Mouse (Mus musculus) G1E-ER4 (cell line): ENCODE data around the gene Gtpbp3. TPM values are rescaled to one million over a fixed set of nuclear protein-coding genes. Genes with fewer than 3 reads are reported as not detected.

Experiments used
- GATA1 ChIP-seq: IDR thresholded peaks from one replicate; pipeline ENCODE4 v1.8.0; 2012; ENCODE audit warnings: low read length, inconsistent platforms
- polyA plus RNA-seq: library from polyadenylated mRNA; stranded (reverse); fragments of >175 nt; gene quantifications from 2 replicates; pipeline ENCODE4 v1.2.3, GENCODE M21; 2012

Gene Gtpbp3
- 40.9 and 51.0 TPM in 2 replicates for polyA plus RNA-seq

DNA sequence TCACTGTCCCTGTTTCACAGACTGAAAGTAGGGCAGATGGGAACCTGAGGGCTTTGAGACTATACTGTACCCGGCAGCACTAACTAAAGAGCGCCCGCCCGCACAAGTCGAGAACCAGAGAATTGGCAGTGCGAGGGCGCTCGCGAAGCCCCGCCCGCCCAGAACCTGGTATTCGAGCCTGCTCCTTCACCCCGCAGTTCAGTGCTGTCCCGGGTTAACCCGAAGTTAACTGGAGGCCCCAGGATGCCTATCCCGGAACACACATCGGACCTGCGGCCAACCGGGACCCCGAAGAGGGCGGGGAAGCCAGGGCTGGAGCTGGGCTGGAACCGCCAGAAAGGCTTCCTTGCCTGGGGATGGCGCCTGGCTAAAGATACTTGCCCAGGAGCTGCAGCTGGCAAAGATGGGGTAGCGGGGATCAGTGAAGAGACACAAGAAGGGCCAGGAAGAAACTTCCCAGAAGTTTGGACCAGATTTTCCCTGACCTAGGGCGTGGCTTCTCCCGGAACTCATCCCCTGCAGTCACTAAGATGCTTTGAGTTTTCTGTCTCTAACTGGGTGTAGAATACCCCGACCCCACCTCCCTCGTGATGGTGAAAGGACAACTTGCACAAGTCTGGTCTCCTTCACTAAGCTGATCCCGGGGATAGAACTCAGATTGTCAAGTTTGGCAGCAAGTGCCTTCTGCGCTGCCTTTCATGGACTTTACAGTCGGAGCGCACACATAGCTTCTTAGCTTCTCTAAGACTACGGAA is at the start of gene Gtpbp3:
Gene Gtpbp3, plus strand, starts transcription at position 413 of the 755 bp plus-strand sequence.
- no peak for TF ChIP-seq GATA1

DNA sequence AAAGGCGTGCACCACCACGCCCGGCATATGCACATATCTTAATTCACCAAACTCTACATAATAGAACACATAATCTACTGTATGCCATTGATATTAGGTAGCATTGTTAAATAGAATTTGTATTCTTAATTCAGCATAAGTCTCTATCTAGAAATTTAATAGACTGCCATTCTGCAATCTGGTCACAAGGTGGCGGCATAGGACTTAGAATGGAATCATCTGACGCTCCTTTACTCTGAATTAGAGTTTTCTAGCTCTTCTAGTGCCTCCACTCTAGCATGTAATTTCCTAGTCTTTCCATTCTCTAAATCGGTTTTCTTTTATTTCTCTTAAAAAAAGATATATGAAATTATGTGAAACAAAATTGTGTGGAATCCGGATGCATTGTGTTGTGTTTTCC is 46.5 kb upstream of the Gtpbp3 start:
- no peak for TF ChIP-seq GATA1

DNA sequence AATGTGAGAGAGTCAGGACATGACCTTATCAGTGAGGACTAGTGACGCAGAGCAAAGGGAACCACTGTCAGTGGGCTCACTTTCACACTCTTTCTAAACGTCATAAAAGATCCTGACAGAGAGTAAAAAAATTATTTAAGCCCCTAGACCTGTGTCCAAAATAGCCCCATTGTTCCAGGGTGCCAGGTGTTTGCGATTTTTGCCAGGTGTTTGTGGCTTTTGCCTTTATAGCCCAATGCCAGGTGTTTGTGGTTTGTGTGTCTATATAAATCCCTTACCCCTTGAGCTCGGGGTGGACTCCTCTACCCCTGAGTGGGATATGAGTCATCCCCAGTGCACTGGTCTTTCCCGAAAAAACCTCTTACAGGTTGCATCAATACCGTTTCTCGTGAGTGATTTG is 42.8 kb upstream of the Gtpbp3 start:
- TF ChIP-seq GATA1: no peak

DNA sequence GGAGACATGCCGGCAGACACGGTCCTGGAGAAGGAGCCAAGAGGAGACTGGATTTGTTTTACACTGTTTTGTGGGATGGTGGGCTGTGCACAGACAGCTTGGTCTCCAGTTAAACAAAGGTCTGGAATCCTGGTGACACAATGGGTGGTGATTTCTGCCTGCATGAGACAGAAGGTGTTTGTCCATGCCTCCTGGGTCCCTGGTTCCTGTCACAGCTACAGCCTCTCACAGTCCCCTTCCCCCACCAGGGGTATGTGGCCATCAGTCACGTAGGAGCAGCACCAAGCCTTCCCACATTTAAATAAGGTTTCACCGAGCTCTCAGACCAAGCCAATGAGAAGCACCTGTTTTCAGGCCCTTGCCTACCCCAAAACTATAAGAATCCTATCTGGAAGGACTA is 36.6 kb upstream of the Gtpbp3 start:
- TF ChIP-seq GATA1: no peak

DNA sequence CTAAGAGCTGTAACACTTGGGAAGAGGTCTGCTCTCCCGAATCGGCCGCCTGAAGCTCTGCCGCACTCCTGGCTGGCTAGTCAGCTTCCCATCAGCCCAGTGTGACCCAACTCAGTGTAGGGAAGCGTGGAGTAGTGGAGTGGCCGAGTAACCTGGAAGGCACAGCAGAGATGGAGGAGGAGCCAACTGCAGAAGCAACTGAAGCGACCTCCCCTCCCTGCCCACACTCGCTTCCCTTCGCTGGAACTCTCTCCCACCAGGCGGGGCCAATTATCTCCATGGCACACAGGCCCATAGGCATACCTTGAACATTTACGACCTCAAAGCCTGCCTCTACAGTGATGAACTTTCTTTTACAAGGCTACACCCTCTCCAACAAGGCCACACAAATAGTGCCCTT is 36.1 kb upstream of the Gtpbp3 start:
- no peak for TF ChIP-seq GATA1

DNA sequence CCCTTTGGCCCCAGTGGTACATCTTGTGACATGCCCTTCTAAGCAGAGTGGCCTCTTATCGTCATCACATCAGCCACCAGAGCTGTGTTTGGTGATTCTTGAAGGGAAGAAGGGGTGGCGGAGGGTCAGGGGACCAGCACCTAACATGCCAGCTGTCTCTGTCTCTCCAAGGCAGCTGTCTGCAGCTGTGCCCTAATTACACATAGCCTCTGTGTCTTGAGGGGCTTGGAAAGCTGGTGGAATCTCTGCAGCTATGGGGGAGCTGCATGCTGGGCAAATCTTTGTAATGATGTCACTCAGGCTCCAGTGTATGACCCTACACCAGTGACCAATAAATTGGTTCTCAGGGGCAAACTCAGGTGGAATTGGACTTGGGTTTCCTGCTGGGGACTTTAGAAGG is 35.2 kb upstream of the Gtpbp3 start:
- no peak for TF ChIP-seq GATA1

DNA sequence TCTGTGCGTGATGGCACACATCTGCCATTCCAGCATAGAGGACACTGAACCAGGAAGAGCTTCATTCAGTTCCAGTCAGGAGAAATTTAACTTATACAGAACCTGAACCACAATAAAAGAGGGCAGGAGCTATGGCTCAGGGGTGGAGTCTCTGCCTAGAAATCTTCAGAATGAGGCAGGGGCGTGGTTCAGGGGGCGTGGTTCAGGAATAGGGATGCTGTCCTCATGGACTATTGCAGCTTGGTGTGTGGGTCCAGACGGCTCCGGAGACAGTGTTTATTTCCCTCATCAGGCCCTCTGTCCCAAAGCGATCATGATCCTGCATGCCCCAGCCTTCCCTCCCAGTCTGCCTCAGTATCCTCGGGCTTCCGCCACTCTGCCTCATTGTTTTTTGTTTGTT is 33.2 kb upstream of the Gtpbp3 start:
- no peak for TF ChIP-seq GATA1

DNA sequence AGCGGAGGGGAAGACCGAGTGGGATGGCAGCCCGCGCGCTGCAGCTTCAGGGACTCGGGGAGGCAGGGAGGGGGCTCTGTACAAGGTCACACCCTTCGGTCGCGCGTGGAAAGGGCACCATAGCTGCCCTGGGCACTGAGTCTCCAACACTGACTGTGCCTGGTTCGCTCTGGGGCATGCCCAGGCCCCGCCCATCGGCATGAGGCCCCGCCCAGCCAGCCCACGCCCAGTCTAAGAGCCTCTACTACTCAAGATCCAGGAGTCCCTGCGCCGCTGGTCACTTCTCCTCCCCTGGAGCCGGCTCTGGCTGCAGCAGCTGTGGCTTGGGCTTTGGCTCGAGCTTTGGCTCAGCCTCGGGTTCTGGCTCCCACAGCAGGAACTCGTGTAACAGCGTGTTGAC is 31.0 kb upstream of the Gtpbp3 start:
- no peak for TF ChIP-seq GATA1

DNA sequence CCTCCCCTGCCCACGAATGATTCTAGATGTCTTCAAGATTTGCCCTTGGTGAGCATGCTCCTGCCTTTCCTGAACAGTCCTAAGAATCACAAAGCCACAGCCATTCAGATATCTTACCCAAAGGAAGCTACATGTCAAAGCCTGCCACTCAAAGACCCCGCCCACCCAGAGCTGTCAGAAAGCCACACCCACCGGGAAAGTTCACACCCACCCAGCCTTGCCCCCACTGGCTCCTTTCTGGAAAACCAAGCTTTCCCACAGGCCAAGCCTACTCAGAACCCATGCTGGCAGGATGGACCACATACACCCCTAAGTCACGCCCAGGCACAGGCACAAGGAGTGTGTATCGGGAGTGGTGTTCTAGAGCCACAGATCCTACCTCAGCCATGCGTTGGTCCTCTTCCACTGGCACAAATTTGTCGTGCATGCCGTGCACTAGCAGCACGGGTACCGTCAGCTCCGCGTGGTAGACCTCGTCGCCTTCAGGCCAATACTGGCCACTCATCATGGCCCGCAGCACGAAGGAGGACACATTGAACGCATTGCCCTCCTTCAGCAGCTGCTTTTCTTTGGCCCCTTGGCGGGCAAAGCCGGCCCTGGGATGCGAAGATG is 30.1 kb upstream of the Gtpbp3 start:
- TF ChIP-seq GATA1: no peak

DNA sequence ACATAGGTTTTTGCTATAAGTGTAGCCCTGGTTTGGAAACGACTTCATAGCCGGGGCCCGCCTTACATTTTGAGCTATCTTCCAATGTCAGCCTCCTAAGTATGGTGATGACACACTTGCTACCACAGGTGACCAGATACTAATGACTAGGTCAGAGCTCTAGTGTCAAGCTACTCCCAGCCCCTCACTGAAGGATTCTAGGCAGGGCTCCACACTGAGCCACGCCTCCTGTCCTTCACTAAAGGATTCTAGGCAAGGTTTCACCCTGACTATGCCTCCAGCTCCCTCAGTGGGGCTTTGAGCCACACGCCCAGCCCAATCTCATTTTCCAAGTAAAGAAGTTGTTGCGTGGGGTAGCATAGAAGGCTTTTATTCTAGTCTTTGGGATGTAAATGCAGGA is 27.2 kb upstream of the Gtpbp3 start:
- TF ChIP-seq GATA1: no peak

DNA sequence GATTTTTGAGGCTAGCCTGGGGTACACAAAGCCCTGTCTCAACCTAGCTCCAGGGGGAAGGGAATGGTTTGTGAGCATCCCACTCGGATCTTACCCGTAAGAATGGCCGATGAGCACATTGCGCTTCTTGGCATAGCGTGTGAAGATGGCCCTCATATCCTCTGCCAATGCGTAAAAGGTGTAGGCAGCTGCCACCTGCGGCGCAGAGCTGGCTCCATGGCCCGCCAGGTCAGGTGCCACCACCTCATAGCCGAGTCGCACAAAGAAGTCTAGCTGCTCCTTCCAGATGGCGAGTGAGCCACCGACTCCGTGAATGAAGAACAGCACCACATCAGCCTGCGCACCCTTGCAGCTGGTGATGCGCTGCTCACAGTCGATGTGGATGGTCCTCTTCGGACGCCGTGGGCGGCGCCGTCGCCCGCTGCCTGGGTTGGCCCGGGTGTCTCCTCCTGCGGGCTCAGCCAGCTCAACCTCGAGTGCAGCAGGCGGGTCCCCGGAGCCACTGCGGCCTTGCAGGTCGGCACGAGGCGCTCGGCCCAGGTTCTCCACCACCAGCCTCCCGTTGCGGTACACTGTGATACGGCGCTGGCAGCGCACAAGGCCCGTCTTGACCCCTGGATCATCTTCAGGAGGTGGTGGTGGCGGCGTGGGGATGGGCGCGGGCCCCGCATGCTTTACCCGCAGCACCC is 26.6 kb upstream of the Gtpbp3 start:
- no peak for TF ChIP-seq GATA1

DNA sequence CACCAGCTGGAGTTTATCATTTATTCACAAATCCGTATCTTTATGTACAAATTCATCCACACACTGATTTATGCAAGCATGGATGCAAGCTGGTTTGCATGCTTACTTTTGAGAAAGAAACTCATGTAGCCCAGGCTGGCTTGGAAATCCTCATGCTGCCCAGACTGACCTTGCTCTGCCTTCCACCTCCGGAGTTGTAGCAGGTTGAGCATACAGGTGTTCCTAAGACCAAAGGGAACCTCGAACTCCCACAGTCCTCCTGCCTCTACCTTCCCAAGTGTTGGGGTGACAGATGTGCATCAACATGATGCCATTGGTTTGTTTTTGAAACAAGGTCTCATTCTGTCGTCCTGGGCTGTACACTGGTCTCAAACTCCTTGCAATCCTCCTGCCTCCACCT is 25.7 kb upstream of the Gtpbp3 start:
- TF ChIP-seq GATA1: no peak

DNA sequence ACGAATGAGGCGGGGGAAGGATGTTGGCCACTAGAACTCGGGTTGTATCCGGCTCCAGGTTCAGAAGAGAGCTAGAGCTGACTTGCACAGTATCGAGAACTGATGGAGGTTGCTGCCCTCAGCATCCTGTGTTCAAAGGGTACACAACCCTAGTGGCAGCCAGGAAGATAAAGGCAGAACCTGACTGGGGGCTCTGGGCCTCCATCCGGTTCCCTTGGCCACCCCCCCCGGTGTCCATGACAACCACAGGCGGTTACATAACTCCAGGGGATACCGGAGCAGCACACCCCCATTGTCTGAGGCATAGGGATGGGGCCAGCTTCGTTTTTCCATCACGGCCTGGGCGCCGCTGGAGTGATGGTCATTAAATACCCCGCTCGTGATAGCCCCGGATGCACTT is 25.1 kb upstream of the Gtpbp3 start:
- TF ChIP-seq GATA1: no peak

DNA sequence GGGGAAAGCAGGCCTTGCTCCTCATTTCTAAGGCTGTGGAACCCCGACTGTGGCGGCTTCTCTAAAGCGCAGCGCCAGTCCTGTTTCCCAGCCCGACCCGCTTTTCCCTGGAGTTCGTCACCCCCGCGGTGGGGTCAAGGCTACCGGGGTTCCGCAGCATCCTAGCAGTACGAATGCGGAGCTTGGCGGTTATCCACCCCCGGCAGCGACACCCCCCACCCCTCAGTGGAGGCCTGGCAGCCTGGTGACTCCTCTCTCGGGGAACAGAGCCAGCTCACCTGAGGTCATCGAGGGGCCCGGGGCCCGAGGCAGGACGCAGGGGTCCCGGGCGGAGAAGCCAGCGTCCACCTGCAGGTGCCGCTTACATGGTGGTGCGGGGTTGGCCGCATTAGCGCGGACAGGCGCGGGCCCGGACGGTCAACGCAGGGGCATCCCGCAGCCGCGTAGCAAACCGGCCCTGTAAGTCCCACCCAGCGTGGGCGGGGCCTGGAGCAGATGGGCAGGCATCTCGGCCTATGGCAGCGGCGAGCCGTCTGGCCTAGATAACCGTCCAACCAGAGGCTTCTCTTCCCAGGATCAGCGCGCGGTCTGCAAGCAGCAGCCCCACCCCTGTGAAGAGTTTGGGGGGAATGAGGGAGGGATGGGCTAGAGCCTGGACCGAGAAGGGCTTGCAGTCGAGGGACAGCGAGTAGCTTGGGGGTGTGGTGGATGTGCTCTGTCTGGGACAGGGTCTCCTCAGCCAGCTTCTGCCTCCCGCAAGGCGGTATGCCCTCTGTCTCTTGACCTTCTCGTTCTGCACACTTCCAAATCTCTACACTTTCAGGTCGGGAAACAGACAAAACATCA is 24.5 kb upstream of the Gtpbp3 start, which contains the start of gene Abhd8:
Gene Abhd8, minus strand, starts transcription at position 468 of the 846 bp plus-strand sequence.
- no peak for TF ChIP-seq GATA1
